Mouse (Mus musculus) megakaryocyte, adult 5-6 weeks (primary cell): ENCODE measurements around the gene Lmbr1. TPM values are rescaled to one million over a fixed set of nuclear protein-coding genes. Genes with fewer than 3 reads are reported as not detected.

Source experiments
- ATAC-seq: 2 replicates; pipeline ENCODE4 v1.8.0; 2016; ENCODE audit warnings: mild to moderate bottlenecking, inconsistent platforms; ENCODE audit not compliant: poor library complexity, severe bottlenecking
- total RNA-seq, 2 experiments: library from RNA; stranded (forward) in 1 of 2; stranded (reverse) in 1 of 2; fragments of 153-499, 151-499 nt in 1 of 2; fragments of 221-1000, 200-1000 nt in 1 of 2; gene quantifications; 2 replicates each; pipeline versions ENCODE4 v1.2.3 to v1.2.4; 2015 to 2017

Lmbr1 gene
- total RNA-seq, 2 experiments from 2014 or later = 0.33 to 2.0 TPM

DNA sequence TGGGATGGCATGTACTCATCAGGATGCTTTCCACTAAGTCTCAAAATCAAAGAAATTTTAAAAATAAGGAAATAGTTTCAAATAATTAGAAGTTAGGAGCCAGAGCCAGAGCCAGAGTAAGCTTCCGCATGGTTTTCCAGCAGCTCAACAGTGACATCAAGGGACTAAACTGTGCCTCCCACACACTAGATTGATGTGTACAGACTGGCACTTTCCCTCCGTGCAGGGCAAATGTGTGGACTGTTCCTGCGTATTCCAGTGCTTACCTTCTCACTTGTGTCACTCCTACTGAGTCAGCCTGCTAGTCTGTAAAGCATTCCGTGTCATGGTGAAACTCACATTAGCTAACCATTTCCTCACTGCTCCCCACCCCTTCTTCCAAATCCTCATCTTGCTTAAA lies 107.3 kb downstream of the Lmbr1 start:
- ATAC-seq = no peak

DNA sequence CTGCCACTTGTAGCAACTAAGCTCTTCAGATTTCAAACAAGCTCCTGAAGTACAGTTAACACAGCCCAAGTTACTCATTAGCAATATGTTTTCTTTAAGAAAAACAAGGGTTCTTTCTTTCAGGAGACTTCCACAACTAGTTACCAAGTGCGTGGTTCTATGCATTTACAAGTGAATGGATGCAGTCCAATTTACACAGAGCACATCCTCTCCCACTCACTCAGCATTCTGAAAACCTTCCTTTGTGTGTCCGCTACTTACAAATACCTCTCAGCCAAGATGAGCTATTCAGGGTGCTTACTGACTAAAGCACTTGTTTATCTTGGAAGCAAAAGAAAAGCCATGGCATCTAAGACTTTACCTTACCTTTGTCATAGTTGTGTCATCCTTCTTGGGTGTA lies 124.3 kb downstream of the Lmbr1 start:
- ATAC-seq = no peak

DNA sequence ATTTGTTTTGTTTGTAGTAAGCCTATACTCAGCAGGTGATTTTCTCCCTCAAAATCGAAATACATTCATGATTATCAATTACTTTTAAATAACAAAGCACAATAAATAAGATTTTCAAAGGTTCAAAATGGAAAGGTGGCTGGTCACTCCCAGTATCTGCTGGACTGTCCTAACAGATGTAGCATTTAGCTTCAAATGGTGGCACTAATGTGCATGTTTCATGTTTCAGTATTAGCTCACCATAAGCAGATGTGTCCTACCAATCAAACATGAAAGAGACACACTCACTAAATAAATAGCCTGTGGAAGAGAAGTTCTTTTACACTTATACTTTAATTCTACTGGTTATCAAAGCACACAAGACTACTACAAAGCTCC lies 126.7 kb downstream of the Lmbr1 start:
- no peak for ATAC-seq

DNA sequence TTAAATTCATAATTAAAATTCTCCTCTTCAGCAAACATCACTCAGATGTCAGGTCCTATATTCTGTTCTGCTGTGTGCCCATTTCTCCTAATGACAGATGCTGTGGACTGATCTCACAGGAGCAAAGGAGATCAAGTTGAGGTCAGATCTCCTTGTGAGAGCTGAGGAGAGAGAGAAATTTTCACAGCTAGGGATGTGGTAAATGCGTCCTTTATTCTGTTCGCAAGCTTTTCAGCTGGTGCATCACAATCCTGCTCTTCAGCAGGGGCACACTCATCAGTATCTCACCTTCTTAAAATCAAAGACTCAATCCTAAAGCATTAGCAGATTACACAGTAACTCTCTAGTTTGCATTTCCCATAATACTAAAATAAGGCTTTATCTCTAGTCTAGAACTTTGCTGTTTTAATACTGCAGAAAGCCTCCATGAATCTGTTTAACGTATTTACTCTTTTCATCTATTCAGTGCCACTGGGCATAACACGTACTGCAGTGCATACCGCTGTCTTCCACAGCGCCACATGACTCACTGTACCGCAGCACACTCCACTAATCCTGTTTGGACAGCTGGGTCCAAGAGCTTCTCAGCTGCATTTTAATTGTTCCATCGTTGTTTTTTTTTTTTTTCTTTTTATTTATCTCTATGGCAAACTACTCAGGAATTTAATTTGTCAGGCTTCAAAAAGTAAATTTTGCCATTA lies 127.2 kb downstream of the Lmbr1 start:
- ATAC-seq = no peak

DNA sequence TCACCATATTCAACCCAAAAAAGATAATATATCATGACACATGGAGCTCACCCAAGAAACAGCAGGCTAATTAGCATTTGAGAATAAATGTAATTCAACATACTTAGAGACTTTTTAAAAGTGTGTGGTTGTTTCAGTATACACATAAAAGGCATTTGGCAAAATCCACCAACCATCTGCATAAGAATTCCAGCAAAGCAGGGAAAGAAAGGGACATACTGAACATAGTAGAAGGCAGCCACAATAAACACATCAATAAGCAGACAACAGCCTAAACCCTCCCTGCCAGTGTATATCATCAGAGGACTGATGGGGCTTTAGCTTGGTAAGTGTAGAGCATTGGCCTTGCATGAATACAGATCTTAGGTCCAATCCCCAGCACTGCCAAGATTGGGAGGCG lies 133.4 kb downstream of the Lmbr1 start:
- ATAC-seq = no peak

DNA sequence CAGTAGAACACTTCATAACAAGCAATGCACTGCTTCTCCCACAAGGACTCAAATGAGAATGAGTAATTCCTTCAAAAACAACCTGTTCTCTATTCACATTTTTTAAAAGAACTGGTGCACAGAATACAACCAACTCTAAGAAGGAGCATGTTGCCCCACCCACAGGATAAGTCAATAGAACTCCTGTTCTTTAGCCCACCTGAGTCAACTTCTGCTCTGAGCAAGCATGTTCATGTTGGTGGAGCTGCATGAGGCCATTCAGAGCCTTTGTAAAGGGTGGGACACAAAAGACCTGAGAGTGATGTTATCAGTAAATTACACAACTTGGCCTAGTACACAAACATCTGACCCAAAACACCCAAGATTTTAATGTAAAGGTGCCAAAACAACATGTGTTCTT lies 139.8 kb downstream of the Lmbr1 start:
- no peak for ATAC-seq

DNA sequence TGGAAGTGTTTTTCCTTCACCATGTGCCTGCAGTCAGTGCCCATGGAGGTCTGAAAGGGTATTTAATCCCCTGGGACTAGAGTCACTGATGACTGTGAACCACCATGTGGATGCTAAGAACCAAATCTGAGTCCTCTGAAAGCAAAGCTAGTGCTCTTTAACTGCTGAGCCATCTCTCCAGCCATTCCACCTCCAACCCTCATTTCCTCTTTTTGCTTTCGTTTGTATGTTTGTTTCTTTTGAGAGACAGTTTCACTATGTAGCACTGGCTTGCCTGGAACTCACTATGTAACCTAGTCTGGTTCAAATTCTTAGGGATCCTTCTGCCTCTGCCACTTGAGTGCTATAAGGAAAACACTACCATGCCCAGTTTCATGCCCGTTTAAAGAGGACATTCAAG lies 147.7 kb downstream of the Lmbr1 start:
- ATAC-seq = no peak

DNA sequence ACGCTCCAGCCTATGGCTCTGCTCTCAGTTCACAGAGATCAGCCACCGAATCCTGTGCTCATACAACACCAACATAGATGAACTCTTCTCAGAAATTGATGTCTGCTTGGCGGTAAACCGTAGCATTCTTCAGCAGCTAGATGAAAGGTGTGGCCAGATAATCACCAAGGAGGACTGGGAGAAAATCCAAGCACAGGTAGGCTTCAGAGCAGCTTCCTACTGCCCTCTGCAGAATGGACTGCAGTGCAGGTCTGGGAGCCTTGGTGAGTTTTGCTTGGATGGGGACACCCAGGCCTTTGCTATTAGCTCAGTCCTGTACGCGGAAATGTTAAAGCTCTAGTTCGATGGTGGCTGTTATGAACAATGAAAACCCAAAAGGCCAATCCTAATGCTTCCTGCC lies 154.1 kb downstream of the Lmbr1 start:
- no peak for ATAC-seq

DNA sequence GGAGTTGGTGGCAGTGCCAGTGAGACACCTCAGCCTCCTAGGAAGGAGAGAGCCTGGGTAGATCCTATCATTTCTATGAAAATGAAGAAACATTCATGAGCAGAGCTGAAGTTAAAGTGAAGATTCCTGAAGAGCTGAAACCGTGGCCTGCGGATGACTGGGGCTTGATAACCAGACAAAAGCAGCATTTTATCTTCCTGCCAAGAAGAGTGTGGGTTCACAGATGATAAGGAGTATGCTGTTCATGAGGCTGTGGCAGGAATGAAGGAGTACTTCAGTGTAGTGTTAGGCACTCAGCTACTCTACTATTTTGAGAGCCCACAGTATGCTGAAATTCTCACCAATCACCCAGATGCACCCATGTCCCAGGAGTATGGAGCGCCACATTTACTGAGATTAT lies 160.2 kb downstream of the Lmbr1 start:
- ATAC-seq = no peak

DNA sequence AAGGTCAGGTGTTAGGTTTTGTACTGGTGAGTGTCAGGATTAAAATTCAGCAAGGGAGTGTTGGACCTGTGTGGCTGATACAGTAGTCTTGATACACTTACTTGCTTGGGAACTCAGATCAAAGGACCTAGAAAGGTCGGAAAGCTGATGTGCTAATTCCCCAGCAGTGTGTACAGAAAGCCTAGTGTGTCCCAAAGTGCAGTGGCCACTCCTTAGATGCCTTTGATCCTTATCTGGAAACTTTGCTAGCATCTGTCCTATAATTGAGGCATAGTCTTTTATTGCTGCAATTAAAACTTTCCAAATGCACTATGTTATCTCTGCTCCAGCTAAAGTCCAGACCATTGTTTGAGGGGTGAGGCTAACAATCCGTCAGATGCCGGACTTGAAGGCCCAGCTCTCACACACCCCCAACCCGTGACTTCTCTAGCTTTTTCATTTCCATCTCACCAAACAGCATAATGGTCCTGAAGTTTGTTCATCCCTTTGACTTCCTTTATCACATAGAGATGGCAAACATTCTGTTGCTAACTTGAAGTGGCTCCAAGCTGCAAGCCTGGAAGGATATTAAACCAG lies 166.1 kb downstream of the Lmbr1 start:
- no peak for ATAC-seq

DNA sequence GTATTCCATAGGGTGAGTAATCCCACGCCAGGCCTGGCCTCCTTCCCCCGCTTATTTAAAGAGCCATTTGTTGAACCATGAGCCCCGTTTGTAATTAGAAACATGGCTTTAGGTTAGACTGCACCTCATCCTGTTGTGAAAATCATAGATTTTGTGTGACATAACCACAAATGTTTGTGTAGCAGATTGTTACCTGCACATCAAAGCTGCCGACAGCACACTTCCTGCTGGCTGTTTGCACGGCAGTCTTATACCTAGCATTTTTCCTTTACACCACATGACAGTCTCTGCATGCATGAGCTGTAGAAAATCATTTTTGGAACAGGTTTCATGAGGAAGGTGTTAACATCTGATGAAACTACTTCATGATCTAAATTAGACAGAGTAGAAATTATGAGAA lies 172.5 kb downstream of the Lmbr1 start:
- ATAC-seq = no peak

DNA sequence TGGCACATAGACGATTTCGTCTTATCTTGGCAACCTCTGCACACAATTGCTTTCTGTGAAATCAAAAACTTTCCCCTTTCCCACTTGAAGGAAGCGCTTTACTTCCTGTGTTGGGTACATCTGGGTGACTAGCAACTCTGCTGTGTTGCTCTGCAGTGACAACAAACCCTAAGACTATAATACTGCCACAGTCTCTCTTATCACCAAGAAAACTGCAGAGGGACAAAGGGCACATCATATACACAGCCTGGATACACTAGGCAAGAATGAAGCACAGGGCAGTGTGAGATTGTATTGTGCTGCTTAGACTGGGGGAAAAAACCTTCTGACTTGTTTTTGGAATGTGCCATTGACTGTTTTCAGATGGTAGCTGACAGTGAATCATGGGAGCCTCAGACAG lies 178.3 kb downstream of the Lmbr1 start:
- no peak for ATAC-seq

DNA sequence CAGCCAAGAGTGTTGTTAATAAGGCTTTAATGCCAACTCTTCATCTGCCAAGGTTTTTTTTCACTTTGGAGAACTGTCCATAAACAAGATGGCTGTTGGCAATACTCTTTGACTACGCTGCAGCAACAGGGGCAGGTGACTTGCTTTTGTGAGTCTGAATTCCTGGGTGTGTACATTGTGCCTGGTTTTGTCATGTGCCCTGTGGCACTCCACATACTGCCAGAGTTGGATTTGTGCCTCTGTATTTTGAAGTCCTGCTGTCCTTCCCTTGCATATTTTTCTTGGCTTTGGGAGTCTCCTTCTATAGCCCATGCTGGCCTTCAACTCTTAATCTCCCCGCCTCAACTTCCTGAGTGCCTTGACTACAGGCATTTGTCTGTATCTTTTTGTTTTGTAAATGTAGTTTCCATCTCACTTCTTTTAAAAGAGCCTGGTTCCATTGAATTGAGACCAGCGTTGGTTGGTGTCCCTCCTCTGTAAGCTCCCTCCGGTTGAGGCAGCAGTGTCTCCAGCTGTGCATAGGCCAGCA lies 179.2 kb downstream of the Lmbr1 start:
- ATAC-seq = no peak

DNA sequence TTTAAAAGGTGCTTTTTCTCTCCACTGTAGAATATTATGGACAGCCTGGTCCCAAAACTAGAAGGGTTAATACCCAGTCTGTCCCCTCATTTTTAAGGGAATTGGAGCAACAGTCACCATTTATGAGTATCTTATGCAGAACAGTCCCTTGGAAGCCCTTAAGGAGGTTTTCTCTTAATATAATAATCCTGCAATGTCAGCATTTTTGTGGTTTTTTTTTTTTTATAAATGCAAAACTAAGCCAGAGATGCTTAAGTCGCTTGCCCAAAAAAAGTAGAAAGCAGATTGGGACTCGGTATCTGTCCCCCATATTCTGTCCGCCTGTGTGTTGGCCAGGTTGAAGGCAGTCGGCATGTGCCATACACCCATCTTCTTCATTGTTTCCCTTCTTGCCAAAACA lies 181.0 kb downstream of the Lmbr1 start:
- no peak for ATAC-seq

DNA sequence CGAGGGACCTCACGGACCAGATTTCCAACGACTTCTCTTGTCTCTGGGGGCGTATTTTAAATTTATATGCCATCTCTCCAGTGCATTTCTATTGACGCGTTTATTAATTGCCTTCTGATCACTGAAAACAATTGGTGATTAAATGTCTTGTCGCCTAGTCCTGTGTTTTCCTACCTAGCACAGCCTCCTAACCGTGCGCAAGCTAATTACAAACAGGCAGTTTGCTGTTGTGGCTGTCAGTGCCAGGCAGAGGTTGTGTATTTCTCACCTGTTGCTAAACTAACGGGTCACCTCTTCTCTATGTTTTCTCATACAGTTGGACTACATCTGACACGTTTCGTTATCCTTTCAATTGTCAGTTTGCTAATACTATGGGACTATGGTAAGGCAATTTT lies 181.9 kb downstream of the Lmbr1 start:
- no peak for ATAC-seq

DNA sequence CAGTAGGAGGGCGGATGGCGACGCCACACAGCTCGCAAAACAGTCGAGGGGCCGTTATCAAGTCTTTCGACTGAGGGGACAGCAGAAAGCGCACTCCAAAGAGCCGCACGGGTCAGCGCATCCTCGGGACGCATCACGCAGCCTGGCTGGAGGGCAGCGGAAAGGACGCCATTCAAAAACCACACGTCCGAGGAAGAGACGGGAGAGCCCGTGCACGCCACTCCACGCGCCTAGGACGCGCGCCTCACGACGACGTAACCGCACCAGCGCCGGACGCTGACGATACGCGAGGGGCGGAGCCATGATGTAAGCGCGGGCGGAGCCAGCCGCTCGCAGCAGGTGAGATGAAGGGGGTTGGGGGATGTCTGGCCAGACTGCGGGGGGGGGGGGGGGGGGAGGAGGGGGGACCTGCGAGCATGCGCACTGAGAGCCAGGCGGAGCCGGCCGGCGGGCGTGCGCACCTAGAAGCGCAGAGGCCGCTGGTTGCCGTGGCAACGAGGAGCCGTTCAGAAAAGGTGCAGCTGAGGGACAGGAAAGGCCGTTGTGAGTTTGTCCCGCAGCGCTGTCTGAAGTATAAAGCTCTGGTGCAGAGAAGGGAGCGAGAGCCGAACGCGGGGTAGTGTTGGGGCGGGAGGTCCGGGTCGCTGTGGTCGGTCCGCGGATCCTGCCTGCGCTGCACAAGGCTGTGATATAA lies 182.5 kb downstream of the Lmbr1 start, which contains the start of gene Rnf32:
TSS of gene Rnf32 (plus strand) at position 423 of the 694 bp plus-strand sequence.
- ATAC-seq = peak; percentile 52; the same call in 1 of the 2 replicates

DNA sequence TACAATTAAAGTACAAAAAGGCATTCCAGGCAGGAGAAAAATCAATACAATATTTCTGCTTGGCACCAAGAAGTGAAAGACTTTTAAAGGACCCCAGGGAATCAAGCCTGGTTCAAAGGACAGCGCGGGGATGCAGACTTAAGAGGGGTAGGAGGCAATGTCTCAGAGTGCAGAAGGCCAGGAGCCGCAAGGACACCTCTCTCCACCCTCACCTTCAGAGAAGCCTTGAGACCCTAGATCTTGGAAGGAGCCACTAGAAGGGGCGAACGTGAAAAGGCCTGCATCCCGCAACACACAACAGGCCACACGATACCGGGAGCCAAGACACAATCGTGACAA lies 183.0 kb downstream of the Lmbr1 start:
- no peak for ATAC-seq

DNA sequence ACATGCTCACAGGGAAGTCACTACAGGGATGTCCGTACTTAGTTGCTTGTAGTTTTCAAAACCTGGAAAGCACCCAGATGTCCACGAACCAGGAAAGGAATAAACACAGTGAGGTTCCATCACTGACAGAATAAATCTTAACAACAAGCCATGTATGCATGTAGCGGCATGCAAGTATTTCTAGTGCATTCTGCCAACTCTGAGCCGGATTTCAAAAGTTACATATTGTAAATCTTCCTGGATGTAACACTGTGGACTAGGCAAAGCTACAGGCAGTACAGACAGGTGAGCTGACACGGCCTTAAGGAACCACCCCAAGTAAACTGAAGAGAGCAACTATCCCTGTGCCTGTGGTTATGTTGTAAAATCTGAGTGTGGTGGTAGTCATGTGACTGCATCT lies 191.4 kb downstream of the Lmbr1 start:
- ATAC-seq = no peak
